Mouse (Mus musculus) lung, postnatal 36 days (tissue): ENCODE results near the gene Tfr2.

Source experiments
- DNase-seq: peaks from one replicate; pipeline ENCODE4 v3.0.0; 2022; ENCODE audit warnings: mixed read lengths

Gene Tfr2

DNA sequence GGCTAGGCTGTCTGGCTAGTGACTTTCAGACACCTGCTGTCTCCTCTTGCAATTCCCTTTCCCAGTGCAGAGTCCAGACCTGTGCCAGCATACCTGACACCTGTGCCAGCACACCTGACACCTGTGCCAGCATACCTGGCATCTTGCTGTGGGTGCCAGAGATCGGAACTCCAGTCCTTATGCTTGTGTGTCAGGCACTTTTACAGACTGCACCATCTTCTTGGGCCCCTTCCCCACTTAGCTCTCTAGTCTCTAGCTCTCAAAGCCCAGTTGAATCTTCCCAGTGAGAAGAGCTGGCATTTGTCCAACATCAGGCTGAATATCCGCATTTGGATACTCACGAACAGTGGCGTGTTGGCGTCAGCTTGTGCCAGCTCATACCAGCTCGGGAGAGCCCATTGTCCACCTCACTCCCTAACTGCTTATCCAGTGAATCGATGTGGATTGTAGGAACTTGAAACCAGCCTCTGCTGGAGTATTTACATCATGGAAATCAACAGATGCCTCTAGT lies 30.3 kb upstream of the Tfr2 start:
- no peak for DNase-seq

DNA sequence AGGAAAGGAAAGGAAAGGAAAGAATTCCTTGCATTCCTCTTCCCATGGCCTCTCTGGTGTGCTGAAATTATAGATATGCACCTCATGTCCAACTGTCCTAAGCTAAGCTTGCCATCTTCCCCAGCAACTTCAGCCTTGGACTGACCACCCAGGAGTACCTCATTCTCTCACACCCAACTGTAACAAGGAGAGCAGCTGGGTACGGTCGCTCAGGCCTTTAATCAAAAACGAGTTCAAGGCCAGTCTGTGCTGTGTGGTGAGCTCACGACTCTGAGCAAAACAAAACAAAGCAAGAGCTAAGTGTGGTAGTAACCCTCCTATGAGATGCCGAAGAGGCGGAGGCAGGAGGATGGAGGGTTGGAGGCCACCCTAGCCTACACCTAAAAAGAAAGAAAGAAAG lies 28.6 kb upstream of the Tfr2 start:
- no peak for DNase-seq

DNA sequence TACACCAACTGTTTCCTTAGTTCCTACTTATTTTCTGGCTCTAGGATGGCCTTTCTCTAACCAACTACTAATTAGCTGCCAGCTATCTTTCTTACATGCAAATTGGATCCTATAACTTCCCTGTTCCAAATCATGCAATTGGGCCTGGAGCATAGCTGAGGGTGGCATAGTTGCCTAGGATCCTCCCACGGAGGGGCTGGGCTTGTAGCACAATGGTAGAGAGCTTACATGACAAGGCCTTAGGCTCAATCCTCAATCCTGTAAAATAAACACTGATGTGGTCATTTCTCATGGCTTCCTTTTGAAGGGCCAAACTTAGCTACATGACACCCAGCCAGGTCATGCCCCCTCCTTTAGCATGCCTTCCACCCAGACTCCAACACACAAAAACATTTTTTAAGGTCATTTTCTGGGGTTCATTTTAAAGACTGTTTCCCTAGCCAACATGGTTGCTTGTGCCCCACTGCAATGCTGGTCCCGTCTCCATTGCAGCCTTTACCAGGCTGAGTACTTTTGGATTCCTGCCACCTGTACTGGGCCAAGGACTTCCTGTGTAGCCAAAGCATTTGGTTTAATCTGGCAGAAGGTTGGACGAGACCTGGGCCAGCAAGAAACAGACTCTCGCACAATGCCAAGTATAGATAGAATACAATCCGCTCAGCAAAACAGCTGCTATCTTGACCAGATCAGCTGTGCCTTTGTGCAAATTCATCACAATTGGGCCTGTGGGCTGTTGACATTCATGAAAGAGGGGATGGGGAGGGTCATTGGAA lies 27.7 kb upstream of the Tfr2 start:
- peak; percentile 60 for DNase-seq

DNA sequence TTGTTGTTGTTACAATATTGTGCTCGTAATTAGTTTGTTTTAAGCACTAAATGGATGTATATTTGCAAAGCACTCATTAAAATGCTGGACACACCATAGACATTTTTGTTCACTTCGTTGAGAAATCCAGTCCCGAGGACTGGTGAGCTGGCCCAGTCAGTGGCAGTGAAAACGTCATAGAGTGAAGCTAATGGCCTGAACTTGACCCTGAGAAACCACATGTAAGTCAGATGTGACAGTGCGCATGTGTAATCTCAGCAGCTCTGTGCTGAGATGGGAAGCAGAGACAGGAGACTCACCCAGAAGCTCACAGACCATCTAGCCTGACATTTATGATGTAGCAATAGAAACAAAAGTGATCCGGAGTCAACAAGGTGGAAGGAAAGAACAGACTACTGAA lies 24.7 kb upstream of the Tfr2 start:
- DNase-seq, result no peak

DNA sequence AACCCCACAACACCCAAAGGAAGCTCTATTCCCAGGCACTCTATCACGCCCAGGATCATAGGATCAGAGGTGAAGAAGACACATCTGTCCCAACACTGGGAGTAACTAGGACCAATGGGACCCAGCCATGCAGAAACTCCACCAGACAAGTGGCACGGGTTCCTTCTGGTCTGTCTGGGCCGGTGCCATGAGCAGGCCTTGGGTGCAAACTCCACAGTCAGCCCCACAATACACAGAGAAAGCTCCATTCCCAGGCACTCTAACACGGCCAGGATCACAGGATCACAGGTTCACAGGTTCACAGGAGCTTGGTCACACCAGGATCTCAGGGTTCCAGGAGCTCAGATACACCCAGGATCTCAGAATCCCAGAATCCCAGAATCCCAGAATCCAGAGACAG lies 24.0 kb upstream of the Tfr2 start:
- no peak for DNase-seq

DNA sequence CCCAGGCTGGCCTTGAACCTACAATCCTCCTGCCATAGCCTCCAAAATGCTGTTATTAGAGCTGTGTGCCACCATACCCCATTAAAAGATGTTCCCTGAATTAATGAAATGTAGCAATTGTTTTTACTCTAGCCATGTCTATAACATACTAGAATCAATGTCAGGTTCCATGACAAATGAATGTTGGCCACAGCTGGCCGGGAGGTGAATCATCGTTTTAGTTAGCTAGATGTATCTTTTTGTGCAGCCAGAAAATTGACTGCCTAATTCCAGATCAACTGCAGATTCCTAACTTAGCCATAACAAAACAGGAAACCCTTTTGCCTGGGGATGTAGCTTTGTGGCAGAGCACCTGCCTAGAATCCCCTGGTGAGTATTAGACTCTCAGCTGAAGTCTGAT lies 19.8 kb upstream of the Tfr2 start:
- DNase-seq, result no peak

DNA sequence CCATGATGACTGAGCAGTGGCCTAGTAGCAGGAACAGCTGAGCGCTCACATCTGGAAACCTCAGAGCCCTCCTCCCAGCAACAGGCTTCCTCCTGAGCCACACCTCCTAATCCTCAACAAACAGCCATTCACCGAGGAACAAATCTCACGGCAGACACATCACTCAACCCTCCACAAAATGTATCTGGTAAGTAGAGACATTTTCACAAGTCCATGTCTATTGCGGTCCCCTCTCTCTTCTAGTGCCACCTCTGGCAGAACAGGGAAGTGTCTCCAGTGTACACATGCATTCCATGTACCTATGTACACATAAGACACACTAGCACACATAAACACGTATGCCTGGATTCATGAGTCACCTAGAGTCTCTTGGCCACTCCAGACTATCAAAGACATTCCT lies 18.5 kb upstream of the Tfr2 start:
- no peak for DNase-seq

DNA sequence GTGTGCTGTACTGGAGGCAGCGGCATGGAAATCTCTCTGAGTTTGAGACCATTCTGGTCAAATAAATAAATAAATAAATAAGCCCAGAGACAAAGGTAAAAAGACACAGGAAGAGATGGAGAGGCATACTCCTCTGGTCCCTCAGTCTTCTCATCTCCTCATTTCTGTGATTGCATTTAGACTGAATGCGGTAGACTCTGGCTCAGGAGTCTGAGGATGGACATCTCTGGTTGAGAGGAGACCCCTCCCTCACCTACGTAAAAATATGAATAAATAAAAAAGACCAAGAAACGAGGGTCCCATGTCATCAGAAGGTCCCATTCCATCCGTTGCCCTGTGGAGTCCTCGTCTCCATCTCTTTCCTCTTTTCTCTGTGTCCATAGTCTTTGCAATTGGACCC lies 16.6 kb upstream of the Tfr2 start:
- no peak for DNase-seq

DNA sequence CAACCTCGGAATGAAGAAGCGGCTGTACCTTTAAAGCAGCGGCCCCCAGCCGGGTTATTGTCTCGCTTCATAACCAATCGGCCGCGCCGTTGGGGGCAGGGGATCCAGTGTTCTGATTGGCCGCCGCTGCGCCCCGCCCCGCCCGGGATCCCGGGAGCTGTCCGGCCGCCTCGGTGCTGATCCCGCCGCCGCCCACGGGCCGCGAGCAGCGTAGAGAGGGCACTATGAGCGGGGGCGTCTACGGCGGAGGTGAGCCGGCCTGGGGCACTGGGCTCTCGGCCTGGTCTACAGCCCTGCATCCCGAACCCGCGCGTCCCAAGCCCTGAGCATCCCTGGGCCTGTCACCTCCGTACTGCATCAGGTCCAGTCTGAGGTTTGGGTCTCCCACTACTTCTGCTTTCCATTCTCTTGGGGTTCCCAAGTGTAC lies 16.2 kb upstream of the Tfr2 start, which contains the start of gene Actl6b:
Gene Actl6b (plus strand): TSS at position 107 of the 427 bp plus-strand sequence.
- peak; percentile 57 for DNase-seq

DNA sequence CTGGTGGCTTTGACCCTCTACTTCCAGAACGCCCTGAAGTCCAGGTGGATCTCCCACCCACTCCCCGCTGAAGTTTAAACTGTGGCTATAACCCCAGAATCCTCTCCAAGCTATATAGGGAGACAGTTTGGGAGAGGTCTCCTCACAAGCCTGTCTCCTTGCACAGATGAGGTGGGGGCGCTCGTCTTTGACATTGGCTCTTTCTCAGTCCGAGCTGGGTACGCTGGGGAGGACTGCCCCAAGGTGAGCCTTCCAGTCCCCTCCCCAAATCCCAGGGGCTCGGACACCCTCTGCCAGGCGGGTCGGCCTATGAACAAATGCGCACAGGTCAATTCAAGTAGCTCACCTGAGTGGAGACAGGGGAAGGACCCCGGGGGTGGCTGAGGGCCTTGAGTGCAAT lies 15.7 kb upstream of the Tfr2 start:
- no peak for DNase-seq

DNA sequence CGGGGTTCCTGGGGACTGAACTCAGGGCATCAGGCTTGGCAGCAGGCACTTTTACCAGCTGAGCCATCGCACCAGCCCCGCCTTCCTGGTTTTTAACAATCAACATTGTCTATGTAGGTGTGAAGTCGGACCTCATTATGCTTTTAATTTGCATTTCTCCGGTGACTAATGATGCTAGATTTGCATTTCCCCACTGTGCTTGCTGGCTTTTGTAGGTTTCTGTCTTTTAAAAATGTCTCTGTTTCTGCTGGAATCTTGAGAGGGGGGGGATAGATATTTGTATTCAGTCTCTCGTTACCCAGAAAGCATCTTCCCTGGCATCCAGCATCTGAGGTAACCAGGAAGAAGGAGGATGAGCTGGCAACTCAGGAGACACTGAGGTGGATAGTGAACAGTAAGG lies 8.1 kb upstream of the Tfr2 start:
- no peak for DNase-seq

DNA sequence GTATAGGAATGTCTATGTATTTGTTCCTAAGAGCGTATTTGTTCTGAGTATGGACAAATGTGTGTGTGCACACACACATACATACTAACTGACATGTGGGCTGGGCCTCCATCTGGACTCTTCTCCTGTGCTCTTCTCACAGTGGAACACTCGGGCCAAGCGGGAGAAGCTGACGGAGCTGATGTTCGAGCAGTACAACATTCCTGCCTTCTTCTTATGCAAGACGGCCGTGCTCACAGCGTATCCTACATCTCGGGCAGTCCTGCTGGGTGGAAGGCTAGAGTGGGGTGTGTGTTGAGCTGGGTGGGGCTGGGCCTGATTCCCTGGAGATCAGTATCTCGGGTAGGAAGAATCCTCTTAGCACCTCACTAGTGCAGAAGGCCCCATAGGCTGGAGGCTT lies 6.7 kb upstream of the Tfr2 start:
- DNase-seq, result no peak

DNA sequence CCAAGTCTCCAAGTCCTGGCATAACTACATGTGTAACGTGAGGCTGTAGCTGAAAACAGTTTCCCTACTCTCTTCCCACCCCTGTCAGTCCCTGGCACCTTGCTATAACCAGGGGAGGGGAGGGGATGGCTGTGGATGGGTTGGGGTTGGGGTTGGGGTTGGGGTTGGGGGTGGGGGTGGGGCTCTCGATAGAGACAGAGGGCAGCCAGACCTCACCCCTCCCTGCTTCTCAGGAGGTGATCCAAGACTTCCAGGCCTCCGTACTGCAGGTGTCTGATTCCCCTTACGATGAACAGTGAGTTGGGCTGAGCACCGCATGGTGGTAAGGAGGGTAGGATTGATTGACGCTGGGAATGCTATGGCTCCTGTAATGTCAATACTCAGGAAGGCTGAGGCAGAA lies 3.9 kb upstream of the Tfr2 start:
- no peak for DNase-seq

DNA sequence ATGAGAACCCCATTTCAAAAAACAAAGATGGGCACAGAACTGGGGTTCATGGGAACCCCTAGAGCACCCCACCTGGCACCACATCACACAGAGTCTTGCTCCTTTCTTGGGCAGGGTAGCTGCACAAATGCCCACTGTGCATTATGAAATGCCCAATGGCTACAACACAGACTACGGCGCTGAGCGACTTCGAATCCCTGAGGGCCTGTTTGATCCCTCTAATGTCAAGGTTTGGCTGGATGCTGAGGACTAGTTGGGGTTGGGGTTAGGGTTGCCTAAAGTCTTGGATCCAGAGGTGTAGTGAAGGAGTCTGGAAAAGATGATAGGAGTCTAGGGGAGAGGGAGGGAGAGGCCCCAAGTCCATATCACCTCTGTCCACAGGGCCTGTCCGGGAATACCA lies 3.2 kb upstream of the Tfr2 start:
- no peak for DNase-seq

DNA sequence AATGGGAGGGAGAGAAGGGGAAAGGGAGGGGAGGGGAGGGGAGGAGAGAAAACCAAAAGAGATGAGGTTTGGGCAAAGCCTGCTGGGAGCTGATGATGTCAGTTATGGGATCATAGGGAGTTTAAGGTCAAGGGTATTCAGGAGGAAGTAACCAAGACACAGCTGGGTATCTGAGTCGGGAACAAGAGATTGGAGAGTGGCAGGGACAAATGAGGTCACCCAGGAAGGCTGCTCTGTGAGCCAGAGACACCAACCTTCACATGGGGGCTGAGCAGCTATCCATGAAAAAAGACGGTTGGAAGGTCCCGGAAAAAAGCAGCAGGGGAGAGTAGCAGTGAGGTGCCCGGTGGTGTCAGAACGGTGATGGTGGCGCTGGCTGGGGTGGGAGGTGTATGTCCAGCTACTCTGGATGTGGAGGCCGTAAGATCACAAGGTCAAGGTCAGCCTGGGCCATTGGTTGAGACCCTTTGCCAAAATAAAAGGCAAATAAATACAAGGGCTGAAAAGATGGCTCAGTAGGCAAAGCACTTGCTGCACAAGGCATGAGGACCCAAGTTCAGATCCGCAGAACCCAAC lies 1.3 kb upstream of the Tfr2 start:
- no peak for DNase-seq

DNA sequence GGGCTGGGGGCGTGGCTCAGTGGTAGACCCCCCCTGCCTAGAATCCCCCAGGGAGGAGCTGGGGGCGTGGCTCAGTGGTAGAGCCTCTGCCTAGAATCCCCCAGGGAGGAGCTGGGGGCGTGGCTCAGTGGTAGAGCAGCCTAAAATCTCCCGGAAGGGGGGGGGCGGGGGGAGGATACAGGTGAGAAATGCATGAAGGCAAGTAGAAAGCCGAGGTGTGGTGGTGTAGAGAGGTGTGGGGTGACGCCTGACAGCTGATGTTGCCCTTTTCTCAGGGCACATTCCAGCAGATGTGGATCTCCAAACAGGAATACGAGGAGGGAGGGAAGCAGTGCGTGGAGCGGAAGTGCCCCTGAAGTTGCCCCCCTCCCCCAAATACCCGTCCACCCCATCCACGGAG lies 609 bp upstream of the Tfr2 start:
- DNase-seq, result no peak

DNA sequence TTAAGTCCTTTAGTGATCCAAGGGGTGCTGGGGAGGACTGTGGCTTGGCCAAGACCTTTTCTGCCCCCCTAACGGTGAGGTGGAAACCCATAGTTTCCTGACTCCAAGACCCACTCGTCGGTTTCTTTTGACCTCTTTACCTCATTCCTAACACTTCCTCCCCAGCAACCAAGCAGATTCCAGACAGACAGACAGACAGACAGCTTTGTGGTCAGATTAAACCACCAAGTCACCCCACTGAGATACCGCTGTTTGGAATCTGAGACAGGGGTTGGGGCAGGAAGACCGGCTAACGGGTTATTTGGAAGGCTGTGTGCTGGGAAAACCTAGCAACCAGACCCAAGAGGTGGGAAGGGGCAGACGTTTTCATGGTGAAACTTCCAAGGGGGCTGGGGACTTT lies 541 bp downstream of the Tfr2 start:
- DNase-seq, result no peak

DNA sequence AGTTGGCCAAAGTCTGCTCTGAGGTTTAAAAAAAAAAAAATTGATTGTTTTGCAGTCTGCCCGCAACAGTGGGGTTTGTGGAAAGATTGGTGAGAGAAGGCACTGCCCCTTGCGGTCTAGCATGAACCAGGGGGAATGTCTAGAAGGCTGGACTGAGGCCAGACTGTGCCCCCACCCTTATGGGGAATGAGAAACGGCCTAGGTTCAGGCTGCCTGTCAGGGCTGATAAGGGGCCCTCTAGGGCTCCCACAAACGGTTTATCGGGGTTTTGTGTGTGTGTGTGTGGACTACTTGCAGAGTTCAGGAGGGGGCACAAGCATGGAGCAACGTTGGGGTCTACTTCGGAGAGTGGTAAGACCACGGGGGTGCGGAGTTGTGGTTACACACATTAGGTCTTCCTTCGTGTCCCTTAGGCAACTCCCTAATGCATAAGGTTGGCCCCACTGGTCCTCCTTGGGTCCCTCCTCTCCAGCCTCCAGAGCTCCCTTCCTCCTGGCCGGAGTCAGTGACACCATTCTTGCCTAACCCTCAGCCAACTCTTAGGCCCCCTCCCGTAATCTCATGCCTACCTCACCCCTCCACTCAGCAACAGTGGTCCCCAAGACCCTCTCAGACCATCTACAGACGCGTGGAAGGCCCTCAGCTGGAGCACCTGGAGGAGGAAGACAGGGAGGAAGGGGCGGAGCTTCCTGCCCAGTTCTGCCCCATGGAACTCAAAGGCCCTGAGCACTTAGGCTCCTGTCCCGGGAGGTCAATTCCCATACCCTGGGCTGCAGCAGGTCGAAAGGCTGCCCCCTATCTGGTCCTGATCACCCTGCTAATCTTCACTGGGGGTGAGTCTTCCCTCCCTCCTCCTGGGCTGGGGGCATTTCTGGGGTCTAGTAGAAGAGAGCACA lies 1.3 kb downstream of the Tfr2 start:
- DNase-seq, result no peak

DNA sequence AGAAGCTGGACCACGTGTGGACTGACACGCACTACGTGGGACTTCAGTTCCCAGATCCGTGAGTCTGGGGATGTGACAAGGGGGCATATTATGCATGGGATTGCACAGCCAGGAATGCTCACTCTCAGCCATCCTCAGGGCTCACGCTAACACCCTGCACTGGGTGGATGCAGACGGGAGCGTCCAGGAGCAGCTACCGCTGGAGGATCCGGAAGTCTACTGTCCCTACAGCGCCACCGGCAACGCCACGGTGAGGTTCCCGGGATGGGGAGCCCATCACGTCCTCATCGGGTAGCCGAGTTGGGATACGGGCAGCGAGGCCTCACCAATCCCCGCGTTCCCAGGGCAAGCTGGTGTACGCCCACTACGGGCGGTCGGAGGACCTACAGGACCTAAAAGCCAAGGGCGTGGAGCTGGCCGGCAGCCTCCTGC lies 4.8 kb downstream of the Tfr2 start:
- peak; percentile 53 for DNase-seq

DNA sequence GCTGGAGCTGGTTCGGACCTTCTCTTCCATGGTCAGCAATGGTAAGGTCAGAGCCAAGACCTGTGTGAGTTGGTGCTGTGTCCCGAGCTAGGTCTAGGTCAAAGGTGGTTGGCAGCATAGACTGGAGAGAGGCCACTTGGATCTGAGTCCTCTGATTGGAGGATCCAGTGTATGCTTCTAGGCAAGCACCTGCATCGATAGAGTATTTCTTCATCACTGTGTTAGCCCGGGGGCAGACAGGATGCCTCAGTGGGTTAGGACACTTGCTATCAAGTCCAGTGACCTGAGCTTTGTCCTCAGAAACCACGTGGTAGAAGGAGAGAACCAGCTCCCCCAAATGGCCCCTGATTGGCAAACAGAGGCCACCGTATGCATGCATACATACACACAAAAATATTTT lies 10.6 kb downstream of the Tfr2 start:
- no peak for DNase-seq

DNA sequence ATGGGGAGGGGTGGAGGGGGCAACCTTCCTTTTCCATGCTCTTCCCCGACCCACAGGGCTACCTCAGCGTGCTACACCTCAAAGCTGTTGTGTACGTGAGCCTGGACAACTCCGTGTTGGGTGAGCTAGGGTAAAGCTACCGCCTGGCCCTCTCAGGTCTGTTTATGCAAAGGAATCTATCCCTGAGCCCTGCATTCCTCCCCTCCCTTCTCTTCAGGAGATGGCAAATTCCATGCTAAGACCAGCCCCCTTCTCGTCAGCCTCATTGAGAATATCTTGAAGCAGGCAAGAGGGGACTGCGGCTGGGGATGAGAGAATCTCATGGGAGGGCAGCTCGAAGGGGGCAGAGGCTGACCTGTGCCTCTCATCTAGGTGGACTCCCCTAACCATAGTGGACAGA lies 13.1 kb downstream of the Tfr2 start:
- no peak for DNase-seq

DNA sequence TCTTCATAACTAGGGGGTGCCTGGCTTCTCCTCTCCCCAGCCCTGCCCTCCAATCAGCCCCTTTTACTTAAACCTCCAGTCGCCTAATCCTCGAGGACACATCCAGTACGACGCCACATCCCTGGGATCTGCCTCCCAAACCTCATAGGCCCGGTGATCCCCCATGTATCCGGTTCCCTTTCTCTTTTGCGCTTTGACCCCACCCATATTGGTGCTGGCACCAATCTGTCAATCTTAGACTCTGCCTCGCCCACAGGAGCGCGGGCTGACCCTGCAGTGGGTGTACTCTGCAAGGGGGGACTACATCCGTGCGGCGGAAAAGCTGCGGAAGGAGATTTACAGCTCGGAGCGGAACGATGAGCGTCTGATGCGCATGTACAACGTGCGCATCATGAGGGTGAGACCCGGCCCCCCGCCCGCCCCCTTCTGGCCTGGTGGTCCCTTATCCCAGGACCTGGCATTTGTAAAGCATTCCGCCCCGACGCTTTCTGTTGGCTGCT lies 14.1 kb downstream of the Tfr2 start:
- DNase-seq, result peak; percentile 39

DNA sequence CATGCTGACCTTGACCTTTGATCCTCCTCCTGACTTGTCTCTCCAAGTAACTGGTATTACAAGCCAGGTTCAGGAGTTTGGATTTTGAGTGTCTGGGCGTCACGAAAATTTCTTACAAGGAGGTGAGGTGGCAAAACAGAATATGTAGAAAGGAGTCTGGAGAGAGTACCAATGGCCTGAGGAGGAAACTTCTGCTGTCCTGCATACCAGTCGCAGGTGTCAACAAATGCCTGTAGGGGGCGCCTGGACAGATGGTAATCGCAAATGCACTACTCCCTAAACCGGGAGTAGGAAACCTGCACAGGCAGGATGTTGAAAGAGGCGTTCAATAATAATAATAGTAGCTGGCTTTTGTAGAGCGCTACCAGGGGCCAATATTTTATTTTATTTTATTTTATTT lies 15.3 kb downstream of the Tfr2 start:
- DNase-seq, result peak; percentile 91
